Mouse (Mus musculus) frontal cortex, postnatal 14 days (tissue): ENCODE results near the gene Lcorl.
"Not testable (repeated sequence)": the region's sequence is repeated elsewhere in the genome, so short reads cannot be mapped to it uniquely, and the experiment has no call there.

Source experiments
- DNase-seq, 2 experiments: peaks; one replicate each; pipeline ENCODE4 v3.0.0; 2022; ENCODE audit warnings: low spot score in 2 of 2

Lcorl gene

DNA sequence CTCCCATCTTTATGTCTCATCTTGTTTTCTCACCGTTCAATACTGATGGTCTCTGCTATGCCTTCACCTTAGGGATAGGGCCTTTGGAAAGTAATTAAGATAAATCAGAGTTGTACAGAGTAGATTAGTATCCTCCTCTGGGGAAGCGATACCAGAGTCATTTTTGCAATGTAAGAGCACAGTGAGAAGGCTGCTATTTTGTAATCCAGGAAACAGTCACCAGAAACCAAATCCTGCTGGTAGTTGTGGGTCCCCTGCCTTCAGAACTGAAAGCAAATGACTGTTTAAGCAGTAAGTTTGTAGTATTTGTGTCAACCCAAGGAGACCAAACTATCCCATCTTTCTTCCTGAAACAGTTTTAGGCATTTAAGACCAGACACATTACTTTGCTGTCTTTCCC, 147.8 kb downstream of the Lcorl start:
- DNase-seq: no peak

DNA sequence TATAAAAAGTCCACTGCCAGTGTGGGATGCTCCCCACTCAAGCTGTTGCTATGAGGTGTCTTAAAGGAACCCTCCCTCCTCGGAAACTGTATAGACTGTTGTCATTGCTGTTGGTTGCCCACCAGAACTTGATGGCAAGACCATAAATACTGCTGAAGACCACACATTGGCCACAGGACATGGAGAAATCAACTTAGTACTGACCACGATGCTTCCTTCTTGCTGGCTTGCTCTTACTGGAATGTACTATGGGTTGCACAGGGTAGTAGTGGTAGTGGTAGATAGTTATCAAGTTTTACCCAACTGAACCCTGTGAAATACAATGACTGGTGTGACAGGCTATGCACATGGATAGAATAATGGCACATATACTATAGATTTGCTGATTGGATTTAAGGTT, 150.6 kb downstream of the Lcorl start:
- no peak for DNase-seq

DNA sequence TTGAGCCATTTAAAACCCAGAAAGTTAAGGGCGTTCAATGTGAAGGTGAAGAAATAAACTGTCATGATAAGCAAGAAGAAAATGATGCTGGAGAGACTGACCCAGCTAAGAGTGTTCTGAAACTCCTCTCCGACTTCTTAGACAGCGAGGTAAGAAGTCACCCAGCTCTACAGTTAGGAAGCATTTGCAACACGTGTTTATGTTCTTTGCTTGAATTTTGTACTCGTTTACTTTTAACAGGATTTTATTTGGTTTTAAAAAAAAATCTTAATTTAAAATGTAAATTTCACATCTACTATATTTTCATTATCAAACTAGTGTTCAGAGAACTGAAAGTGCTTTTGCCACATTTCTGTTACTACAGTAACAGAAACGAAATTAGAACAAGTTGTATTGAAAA, 165.7 kb downstream of the Lcorl start:
- DNase-seq: no peak

GRCm38 (mm10) chr5:45690802-45691201, 166.6 kb downstream of the Lcorl start:
- no peak for DNase-seq

DNA sequence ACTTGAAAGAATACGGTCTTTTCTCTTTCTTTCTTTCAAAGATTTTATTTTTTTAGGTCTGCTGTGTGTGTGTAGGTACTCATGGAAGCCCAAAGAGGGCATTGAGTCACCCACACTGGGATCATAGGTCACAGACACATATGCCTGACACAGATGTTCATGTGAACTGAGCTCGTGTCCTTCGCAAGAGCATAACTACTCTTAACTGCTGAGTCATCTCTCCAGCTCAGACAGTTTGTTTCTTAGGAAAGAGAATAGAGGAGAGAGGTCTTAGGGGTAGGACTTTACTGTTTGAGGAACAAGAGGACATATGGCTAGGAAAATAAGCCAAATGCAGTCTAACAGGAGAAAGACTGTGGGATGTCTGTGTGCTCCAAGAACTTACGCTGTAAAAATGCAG, 168.3 kb downstream of the Lcorl start:
- no peak for DNase-seq

GRCm38 (mm10) chr5:45686223-45686622, 171.2 kb downstream of the Lcorl start:
- no peak for DNase-seq

GRCm38 (mm10) chr5:45685243-45685642, 172.2 kb downstream of the Lcorl start:
- no peak for DNase-seq

DNA sequence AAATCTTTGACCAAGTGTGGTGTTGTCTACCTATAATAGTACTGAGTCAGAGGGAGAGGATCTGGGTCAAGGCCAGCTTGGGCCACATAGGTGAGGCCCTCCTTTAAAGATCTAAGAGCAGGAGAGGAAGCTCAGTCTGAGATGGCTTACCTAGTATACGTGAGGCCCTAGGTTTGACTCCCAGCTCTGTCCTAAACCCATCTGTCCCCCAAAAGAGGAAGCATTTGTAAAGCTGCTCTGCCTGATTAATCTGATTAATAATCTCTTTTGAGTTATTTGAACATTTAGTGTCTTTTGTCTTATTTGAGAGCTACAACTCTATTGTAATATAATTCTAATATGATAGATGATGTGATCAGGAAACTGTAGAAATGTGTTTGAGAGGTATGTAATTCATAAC, 174.0 kb downstream of the Lcorl start:
- no peak for DNase-seq

GRCm38 (mm10) chr5:45679955-45680354, 177.5 kb downstream of the Lcorl start:
- DNase-seq: no peak

GRCm38 (mm10) chr5:45677639-45678038, 179.8 kb downstream of the Lcorl start:
- no peak for DNase-seq

DNA sequence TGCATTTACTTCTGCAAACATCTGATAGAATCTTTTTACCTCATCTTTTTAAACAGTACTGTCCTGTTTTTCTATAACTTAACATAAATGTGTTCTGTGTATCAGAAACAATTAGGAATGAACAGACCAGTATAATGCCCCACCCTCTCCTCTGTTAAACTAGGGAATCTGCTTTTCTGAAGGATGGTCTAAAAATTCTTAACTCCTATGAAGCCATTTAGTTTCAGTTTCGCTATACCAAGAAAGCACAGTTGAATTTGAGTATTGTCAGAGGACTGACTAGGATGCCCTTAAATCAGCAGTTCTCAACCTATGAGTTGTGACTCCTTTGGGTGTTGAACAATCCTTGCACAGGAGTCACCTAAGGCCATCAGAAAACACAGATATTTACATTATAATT, 182.4 kb downstream of the Lcorl start:
- no peak for DNase-seq

- DNase-seq: no peak
Observed at GRCm38 (mm10) chr5:45670894-45671494, 186.4 kb downstream of the Lcorl start.

DNA sequence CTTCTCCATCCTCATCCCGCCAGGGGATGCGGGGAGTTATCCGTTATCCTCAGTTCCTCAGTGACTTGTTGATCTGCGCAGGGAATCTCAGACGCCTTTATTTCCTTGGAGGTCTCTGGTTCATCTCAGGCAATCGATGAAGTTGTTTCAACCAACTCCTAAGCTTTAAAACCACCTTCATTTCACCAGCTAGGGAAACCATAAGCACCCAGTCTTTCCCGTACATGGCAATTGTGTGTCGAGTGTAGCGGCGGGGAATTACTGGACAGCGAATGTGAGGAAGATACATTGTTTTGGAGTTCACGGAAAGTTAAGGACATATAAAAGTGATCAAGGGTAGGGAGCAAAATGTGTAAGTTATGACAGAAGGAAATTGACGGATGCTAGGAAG, 187.1 kb downstream of the Lcorl start:
- DNase-seq: no peak

- peak; percentile 97 to 100 for DNase-seq
Observed at GRCm38 (mm10) chr5:45669598-45670279, 187.7 kb downstream of the Lcorl start, which contains the start of gene Ncapg. TSS of gene Ncapg (plus strand) at chr5:45669919.

GRCm38 (mm10) chr5:45669234-45669597, 188.2 kb downstream of the Lcorl start:
- no peak for DNase-seq

- DNase-seq: no peak
Observed at GRCm38 (mm10) chr5:45668831-45669230, 188.6 kb downstream of the Lcorl start.

DNA sequence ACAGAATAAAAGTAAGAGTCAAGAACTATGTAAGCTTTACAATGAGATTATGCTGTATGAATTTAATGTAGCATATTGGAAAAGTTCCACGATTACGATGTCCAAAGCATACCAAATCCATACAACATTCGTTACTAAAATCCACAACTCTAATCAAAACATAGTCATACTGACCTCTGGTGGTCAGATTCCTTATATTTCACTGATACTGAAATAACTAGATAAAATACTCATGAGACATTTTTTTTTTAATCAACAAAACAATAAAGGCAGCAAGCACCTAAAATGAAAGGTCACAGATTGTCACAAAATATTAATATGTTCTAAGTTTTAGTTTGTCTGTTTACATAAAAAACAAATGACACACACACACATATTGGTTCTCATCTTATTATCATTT, 189.1 kb downstream of the Lcorl start:
- no peak for DNase-seq

DNA sequence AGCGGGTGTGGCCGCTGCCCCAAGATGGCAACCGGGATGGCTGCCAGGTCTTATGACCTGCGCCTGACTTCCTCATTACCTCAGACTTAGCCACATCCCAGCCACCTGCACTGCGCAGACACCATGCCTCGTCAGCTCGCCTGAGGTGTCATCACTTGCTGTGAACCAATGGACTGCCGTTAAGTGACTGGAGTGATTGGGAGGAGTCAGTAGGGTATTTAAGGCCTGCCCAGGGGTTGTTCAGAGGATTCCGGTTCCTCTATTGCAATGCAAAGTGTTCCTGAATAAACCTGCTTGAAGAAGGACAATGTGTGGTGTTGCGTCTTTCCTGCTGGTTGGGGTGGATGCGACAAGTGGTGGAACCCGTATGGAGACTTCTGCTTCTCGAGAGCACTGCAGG, 199.0 kb downstream of the Lcorl start:
- not testable (repeated sequence) for DNase-seq

DNA sequence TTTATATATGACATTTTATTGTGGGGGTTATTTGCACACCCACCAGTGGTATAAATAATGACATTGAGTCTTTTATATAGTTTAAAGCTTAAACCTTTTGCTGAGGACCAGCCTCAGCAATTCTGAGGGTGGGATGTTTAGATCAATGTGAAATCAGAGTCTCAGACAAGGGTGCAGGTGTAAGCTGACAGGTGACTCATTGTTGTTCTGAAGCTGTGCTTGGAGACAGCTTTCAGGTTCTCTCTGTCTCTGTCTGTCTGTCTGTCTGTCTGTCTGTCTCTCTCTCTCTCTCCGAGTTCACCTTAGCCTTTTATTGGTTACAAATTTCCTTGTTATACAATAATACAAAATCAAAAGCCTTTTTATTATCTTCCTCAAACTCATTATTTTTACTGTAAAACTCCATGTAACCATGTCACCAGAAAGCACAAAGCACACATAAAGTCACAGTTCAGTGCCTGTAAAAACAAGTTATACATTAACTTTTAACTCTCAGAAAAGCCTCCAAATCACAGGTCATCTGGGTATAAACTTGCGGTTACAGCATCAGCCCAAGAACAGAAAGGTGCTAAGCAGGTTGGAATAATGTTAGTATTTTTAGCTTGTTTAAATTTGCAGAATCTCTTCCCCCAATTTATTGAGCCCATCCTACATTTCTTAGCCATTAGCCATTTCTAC, 206.2 kb downstream of the Lcorl start:
- no peak for DNase-seq
